Mouse (Mus musculus): ENCODE measurements at regions not wholly inside any gene's neighbourhood (a gene's known extent, or its start where the extent isn't known, plus 50 kb on each side); places are given as distances from the start of the nearest gene placed in this dataset.
"Not testable (repeated sequence)": the region's sequence is repeated elsewhere in the genome, so short reads cannot be mapped to it uniquely, and the experiment has no call there.

GRCm38 (mm10) chr3:15008501-15008900 lies 122.4 kb downstream of the Car2 start:
- intact Hi-C loops (cut with DNase I) = no loop called here
- no peak for DNase-seq (ENCODE audit: low spot score in 2 of 2)

DNA sequence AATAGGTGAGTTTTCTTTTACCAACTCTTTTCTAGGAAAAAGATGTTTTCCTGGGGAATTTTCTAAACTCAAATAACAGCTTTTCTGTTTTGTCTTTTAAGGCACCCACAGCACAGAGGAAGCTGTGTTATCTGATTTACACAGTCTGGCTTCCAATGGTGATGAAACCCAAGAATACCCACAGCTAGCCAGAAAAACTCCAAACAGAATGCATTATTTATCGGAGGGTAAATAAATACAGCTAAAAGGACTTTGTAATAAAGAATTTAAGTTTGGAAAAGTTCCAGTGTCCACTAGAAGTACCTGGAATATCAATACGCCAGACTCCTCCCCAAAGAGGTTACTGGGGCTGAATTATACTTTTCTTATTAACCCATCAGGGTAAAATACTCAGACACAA lies 123.7 kb downstream of the Car2 start:
- intact Hi-C loops (cut with DNase I) = no loop called here
- DNase-seq (ENCODE audit: low spot score in 2 of 2) = no peak

GRCm38 (mm10) chr3:15016621-15017020 lies 130.5 kb downstream of the Car2 start:
- intact Hi-C loops (cut with DNase I) = no loop called here
- no peak for DNase-seq (ENCODE audit: low spot score in 2 of 2)

DNA sequence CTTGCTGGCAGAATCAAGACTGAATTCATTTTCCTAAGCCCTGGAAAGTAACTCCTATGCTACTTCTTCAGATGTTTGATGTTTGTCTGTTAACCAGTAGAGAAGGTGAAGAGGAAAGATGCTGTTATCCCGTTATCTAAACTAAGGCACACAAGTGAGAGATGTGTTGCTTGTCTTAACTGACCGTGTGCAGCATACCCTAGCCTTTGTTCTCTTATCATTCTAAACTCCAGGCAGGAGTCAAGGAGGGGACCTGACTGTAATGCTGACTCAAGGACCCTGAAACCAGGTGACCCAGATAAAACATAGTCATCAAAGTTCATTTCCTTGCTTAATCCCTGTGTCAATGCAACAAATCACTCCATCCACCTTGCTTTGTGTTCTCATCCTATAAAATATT lies 136.7 kb downstream of the Car2 start:
- DNase-seq (ENCODE audit: low spot score in 2 of 2) = no peak
- intact Hi-C loops (cut with DNase I) = no loop called here

GRCm38 (mm10) chr3:15040866-15041528 lies 154.9 kb downstream of the Car2 start:
- intact Hi-C loops (cut with DNase I) = no loop called here
- DNase-seq (ENCODE audit: low spot score in 2 of 2) = no peak

- intact Hi-C loops (cut with DNase I) = no loop called here
- DNase-seq (ENCODE audit: low spot score in 2 of 2) = no peak
Observed at GRCm38 (mm10) chr3:15053968-15054367, 167.9 kb downstream of the Car2 start.

DNA sequence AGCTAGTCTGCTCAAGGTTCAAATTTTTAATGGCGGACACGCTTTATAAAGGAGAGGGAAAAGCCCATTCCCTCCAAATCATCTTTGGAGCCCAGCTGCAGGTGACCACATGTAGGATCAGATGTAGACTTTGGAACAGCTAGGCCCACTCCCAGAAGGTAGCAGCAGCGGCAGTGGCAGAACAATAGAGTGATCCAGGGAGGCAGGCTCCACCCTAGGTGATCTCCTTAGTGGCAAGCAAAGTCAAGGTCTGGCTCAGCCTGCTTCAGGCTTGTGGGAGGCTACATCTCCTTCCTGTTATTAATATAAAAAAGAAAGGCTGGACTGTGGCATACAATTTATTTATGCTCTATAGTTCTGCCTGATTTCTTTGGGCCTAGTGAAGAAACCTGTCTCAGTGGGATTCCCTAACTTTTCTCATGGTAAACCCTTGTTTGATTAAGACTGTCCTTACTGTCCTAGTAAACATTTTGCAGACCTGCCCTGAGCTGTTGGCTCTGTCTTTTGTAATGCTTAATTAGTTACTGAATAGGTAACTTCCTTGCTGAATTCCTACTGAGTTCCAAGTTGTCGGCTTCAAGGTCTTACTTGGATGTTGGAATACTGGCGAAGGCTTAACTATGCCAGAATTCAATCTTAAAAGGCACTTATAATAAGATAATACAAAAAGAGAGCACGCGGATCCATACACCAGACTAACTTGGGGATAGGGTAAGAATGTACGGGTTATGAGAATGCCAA lies 169.6 kb downstream of the Car2 start:
- intact Hi-C loops (cut with DNase I); DNase-seq (ENCODE audit: low spot score in 2 of 2): not testable (repeated sequence)

DNA sequence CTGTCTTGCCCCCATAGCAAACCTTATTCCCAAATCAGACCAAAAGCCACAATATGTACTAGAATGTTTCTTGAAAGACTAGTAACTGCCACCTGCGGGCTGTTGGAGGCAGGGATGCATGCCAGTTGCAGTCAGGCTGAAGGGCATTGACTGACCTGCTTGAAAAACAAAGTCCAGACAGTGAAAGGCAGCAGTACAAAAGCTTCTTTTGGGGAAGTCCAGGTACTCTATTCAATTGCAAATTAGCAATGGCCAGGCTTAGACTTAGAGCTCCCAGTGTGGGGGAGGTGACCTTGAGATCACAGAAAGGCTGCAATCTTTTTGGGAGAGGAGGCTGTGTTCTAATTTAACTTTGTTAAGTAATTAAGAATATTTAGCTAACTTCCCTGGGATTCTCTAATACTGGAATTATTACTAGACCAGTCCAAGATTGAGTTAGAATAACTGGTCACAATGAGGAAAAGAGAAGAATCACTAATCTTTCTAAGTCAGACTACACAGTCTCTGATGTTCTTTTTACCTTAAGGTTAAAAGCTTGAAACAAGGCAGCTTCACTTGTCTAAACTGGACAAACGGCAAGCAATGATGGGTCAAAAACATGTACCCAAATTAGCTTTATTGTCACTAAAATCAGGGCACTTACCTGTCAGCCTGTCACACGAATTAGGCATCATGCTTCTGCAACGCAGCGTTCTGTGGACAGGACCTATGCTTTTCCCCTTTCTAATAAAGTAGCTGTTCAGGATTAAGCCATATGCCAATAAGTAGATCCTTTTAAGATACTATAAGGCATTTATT lies 170.9 kb downstream of the Car2 start:
- intact Hi-C loops (cut with DNase I); DNase-seq (ENCODE audit: low spot score in 2 of 2): not testable (repeated sequence)

DNA sequence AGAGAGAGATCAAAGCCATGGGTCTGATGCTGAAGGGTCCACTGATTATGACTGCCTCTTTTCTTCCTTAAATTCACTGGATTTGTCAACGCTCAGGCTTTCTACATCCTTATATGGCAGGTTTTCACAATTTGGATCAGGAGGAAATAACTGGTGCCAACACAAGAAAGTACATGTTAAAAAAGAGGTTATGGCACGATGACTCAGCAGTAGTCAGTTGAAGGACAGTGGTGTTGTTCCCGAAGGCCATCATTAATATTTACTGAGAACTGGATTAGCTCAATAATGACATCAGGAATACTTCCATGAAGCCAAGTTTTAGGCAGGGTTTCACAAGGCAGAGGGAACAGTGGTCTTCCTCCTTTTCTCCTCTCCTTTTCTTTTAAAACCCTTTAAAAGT lies 179.6 kb downstream of the Car2 start:
- no peak for DNase-seq (ENCODE audit: low spot score in 2 of 2)
- intact Hi-C loops (cut with DNase I) = no loop called here

DNA sequence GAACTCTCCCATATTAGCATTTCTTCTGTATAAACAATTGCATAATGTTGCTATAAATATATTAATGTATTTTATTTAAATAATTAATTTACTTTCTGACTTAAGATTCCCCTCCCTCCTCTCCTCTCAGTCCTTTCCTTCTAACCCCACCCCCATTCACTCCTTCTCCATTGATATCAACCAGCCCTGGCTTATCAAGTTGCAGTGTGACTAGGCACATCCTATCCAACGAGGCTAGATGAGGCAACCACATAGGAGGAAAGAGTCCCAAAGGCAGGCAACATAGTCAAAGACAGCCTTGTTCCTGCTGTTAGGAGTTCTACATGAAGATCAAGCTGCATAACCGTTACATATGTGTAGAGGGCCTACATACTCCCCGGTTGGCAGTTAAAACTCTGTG lies 182.2 kb downstream of the Car2 start:
- no peak for DNase-seq (ENCODE audit: low spot score in 2 of 2)
- intact Hi-C loops (cut with DNase I) = no loop called here

GRCm38 (mm10) chr3:15071030-15071883 lies 185.2 kb downstream of the Car2 start:
- peak; percentile 4 for DNase-seq (ENCODE audit: low spot score in 2 of 2)

DNA sequence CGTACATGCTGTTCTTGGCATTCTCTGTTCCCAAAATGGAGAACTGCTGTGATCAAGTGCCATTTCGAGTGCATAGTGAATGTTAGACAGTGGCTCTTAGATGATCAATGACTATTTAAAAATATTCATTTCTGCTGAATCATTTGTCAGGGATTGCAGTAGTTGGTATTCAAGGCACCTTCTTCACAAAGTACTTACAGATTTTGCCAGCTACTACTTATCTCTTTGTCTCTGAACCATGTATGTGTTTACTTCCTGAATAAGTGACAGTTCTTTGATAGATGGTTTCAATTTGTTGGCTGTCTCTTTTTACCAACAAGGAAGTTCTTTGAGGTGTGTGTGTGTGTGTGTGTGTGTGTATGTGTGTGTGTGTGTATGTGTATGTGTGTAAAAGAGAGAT lies 187.3 kb downstream of the Car2 start:
- intact Hi-C loops (cut with DNase I) = no loop called here
- no peak for DNase-seq (ENCODE audit: low spot score in 2 of 2)

More at GRCm38 (mm10) chr3:15071030-15071883, 185.2 kb downstream of the Car2 start:
- intact Hi-C loops (cut with DNase I) = no loop called here

DNA sequence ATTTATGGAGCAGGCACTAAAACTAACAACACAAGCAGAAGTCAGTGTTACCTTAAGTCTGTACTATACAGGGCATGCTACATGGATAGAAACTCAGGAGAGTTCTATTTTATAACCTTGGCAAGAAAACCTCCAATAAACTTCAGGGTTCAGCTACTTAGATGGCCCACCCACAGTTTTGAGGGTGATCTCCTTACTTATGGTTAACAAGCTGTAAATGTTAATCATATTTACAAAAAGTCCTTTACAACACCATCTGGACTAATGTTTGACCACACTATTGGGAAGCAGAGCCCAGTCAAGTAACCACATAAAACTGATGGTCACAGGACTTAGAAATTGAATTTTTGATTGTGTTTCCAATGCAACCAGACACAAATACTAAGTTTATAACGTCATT lies 187.8 kb downstream of the Car2 start:
- intact Hi-C loops (cut with DNase I) = no loop called here
- no peak for DNase-seq (ENCODE audit: low spot score in 2 of 2)

DNA sequence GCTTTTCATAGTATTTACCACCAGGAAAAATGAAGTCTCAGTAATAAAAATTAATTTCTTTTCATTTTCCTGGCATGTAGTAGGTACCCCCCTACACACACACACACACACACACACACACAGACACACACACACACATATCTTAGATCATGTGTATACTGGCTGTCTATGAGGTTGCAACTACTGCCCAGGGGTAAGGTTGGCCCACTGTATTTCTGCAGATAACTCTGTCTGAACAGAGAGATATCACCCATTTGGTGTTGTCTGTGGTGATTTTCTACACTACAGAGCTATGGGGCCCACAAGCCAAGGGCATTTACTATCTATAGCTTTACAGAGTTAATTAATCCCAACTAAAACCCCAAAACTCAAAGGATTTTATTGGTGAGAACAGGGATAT lies 188.9 kb downstream of the Car2 start:
- intact Hi-C loops (cut with DNase I) = no loop called here
- no peak for DNase-seq (ENCODE audit: low spot score in 2 of 2)

GRCm38 (mm10) chr3:15090124-15090523 lies 204.1 kb downstream of the Car2 start:
- DNase-seq (ENCODE audit: low spot score in 2 of 2) = no peak
- intact Hi-C loops (cut with DNase I) = no loop called here

DNA sequence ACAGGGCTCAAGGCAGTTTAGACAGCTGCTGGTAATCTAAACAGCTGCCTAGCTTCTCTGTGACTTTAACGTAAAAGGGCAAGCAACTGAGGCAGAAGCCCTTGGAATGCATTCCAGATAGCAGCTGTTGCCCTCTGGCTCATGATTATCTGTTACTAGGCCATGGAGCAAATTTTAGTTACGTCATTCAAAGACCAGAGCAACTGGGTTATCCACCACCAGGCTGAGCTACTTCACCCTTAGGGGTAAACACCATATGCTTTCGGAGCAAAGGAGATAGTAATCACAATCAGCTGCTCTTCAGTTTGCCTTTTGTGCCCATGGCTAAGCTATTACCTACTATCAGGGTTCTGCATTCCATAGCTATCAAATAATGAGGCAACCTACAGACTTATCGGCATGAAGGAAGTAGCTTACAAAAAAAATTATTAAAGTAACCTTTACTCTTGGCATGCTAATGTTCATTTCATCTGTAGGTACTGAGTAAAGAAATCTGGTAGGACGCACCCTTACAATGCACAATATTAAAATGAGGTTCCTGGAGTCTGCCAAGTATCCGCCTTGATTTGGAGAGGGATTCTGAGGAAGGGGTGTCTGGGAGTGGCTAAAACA lies 212.2 kb downstream of the Car2 start:
- no peak for DNase-seq (ENCODE audit: low spot score in 2 of 2)
- intact Hi-C loops (cut with DNase I) = no loop called here

DNA sequence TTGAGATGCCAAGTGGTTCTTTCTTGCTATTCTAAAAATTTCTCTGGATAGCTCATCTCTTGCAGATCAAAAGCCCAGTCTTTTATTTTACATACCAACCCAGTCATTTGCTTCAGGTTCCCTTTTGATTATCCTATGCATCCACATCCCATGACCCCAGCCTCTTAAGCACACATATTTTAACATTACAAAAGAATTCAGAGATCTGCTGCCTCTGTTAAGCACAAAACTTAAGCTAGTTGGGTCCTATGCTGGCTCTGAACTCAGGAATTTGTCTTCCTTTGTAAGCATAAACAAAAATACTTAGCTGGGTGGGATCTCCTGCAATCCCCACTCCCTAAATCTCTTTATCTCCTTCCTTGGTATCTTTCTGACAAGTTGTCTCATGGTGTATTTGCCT lies 212.9 kb downstream of the Car2 start:
- intact Hi-C loops (cut with DNase I) = no loop called here
- DNase-seq (ENCODE audit: low spot score in 2 of 2) = no peak

DNA sequence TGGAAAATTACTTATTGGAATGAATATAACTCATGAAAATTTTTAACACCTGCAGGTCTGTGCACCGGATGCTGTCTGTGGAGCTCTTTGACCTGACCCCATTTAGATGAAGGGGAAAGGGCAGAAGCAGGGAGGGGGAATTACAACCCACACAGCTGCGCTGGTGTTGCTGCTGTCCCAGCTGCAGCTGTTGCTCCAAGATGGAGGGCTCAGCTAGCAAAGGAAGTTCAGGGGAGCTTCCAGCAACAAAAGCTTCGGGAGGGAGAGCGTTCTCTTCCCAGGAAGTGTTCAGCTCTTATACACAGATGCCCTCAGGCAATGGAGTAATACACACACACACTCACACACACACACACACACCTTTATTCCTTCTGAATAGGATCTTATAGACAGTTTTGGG lies 219.6 kb downstream of the Car2 start:
- intact Hi-C loops (cut with DNase I) = no loop called here
- DNase-seq (ENCODE audit: low spot score in 2 of 2) = no peak

DNA sequence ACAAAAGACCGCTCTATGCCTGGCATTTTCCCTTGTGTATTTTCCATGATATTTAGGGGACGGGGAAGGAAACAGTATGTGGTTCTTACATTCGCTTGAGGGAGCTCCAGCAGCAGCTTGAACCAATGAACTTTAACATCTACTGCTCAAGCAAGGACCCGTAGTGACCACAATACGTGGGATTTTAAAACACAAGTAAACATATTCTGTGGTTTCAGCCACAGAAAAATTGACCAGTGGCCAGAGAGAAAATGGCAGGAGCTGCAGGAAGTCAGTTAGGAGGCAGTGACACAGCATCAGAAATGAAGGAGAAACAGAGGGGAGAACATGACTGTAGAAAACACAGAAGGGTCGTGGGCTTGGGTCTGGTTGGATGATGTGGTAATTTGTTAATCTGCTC lies 220.2 kb downstream of the Car2 start:
- DNase-seq (ENCODE audit: low spot score in 2 of 2) = no peak
- intact Hi-C loops (cut with DNase I) = no loop called here
